Mouse (Mus musculus): ENCODE results near the gene Bahcc1. TPM values are rescaled to one million over a fixed set of nuclear protein-coding genes. Genes with fewer than 3 reads are reported as not detected.

The Bahcc1 gene
- polyA plus RNA-seq, 1 experiment from 2014 or later: 14.8 TPM

DNA sequence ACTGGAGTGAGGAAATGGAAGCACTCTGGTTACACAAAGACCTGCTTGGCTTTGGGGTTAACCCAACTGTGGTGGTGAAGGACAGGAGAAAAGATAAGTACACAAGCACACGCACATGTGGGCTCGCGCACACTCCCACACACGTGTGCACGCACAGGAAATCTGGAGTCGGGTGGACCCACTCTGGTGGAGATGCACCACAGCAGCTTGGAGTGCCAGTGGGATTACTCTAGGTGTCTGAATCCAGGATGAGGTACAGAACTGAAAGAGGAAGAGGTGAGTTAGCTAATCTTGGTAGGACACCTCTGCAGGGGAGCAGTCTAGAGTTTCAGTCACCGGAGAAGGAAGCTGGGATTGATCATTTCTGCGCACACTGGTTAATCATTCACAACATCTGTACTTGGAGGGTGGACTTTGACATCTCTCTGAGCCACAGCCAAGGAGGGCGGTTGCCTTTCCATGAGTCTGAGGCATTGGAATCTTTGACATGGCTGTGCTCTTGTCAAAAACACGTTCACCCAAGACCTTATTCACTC is 107.3 kb downstream of the Bahcc1 start:
- 89% methylated on average over 10 of the region's 10 CpGs for WGBS
- H3K27me3 ChIP-seq (replicated peaks; ENCODE audit: control insufficient read depth, insufficient read depth, low read length): no peaks in the 10 kb centered on the region
- H3K27ac ChIP-seq (ENCODE audit: low read length): no peak overlapping the region
- no peak for ATAC-seq
- H3K4me3 ChIP-seq (replicated peaks; ENCODE audit: low read length): no peak overlapping the region
- no peaks in the 10 kb centered on the region for H3K36me3 ChIP-seq (ENCODE audit: control insufficient read depth, insufficient read depth)
- H3K4me1 ChIP-seq (replicated peaks; ENCODE audit: control insufficient read depth, insufficient read depth, low read length): peaks cover 2% of the 10 kb centered on the region
- no peak overlapping the region for H3K4me2 ChIP-seq (ENCODE audit: low read length)
- H3K9ac ChIP-seq (replicated peaks; ENCODE audit: low read depth, low read length): no peak overlapping the region
- H3K9me3 ChIP-seq (ENCODE audit: control insufficient read depth, low read length): no peaks in the 10 kb centered on the region

DNA sequence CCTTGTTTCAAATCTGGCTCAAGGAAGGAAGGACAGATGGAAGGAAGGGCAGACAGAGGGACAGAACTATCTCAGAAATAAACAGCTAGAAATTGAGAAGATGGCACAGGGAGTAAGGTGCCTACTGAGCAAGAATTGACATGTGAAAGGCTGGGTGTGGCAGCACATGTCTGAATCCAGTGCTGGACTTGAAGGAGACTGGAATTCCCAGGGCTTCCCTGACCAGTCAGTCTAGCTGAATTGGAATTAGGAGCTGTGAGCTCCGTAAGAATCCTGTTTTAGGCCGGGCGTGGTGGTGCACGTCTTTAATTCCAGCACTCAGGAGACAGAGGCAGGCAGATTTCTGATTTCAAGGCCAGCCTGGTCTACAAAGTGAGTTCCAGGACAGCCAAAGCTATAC is 108.9 kb downstream of the Bahcc1 start:
- Histone ChIP-seq H3K4me2 (ENCODE audit: low read length) (no peak overlapping the region), H3K27ac (ENCODE audit: low read length) (no peak overlapping the region), H3K4me1 (replicated peaks; ENCODE audit: control insufficient read depth, insufficient read depth, low read length) (peaks cover 7% of the 10 kb centered on the region), H3K9me3 (ENCODE audit: control insufficient read depth, low read length) (no peaks in the 10 kb centered on the region), H3K27me3 (replicated peaks; ENCODE audit: control insufficient read depth, insufficient read depth, low read length) (no peaks in the 10 kb centered on the region), H3K36me3 (ENCODE audit: control insufficient read depth, insufficient read depth) (peaks cover 4% of the 10 kb centered on the region; the same call in 1 of the 2 replicates), H3K4me3 (replicated peaks; ENCODE audit: low read length) (no peak overlapping the region), H3K9ac (replicated peaks; ENCODE audit: low read depth, low read length) (no peak overlapping the region)
- ATAC-seq: no peak
- 94% methylated on average over 4 of the region's 4 CpGs for WGBS

Small RNA genes within 50 kb of the gene (microRNA-seq; reads per million reads assigned to microRNA genes)
- gene Gm47297: not detected

Other genes with a start within 250 kb of the Bahcc1 start
- gene Aatk, start 185.8 kb upstream of the Bahcc1 start, polyA plus RNA-seq (2015; fragmentation: Nextera tagmentation; extraction: Ambion mirVana): 21.6 and 28.1 TPM in 2 replicates
- gene Cep131, start 146.1 kb upstream of the Bahcc1 start, polyA plus RNA-seq (2015; fragmentation: Nextera tagmentation; extraction: Ambion mirVana): 32.9 and 33.8 TPM in 2 replicates
- 16.6 and 21.7 TPM in 2 replicates for gene Tepsin, start 134.2 kb upstream of the Bahcc1 start, polyA plus RNA-seq (2015; fragmentation: Nextera tagmentation; extraction: Ambion mirVana)
- gene Ndufaf8, start 134.0 kb upstream of the Bahcc1 start, polyA plus RNA-seq (2015; fragmentation: Nextera tagmentation; extraction: Ambion mirVana): 49.4 and 53.3 TPM in 2 replicates
- gene Slc38a10, start 81.6 kb upstream of the Bahcc1 start, polyA plus RNA-seq (2015; fragmentation: Nextera tagmentation; extraction: Ambion mirVana): 106 and 110 TPM in 2 replicates
- gene Actg1, start 115.6 kb downstream of the Bahcc1 start, polyA plus RNA-seq (2015; fragmentation: Nextera tagmentation; extraction: Ambion mirVana): 4,159 and 4,175 TPM in 2 replicates
- 1.3 and 1.5 TPM in 2 replicates for gene Fscn2, start 128.6 kb downstream of the Bahcc1 start, polyA plus RNA-seq (2015; fragmentation: Nextera tagmentation; extraction: Ambion mirVana)
- gene Faap100, start 145.8 kb downstream of the Bahcc1 start, polyA plus RNA-seq (2015; fragmentation: Nextera tagmentation; extraction: Ambion mirVana): 72.7 and 95.3 TPM in 2 replicates
- gene Nploc4, start 204.8 kb downstream of the Bahcc1 start, polyA plus RNA-seq (2015; fragmentation: Nextera tagmentation; extraction: Ambion mirVana): 32.0 and 32.1 TPM in 2 replicates
- gene Tspan10, start 209.7 kb downstream of the Bahcc1 start, polyA plus RNA-seq (2015; fragmentation: Nextera tagmentation; extraction: Ambion mirVana): not detected in 2 replicates
- 0.32 TPM in 1 of 2 replicates, not detected in the other for gene Pde6g, start 220.6 kb downstream of the Bahcc1 start, polyA plus RNA-seq (2015; fragmentation: Nextera tagmentation; extraction: Ambion mirVana)
- gene Oxld1, start 225.1 kb downstream of the Bahcc1 start, polyA plus RNA-seq (2015; fragmentation: Nextera tagmentation; extraction: Ambion mirVana): 9.7 and 9.9 TPM in 2 replicates
- 26.2 and 31.2 TPM in 2 replicates for gene Ccdc137, start 225.2 kb downstream of the Bahcc1 start, polyA plus RNA-seq (2015; fragmentation: Nextera tagmentation; extraction: Ambion mirVana)
- 45.5 and 56.4 TPM in 2 replicates for gene Arl16, start 234.7 kb downstream of the Bahcc1 start, polyA plus RNA-seq (2015; fragmentation: Nextera tagmentation; extraction: Ambion mirVana)

Measured in forebrain, embryonic 16.5 days (tissue).